Mouse (Mus musculus): ENCODE measurements at regions not wholly inside any gene's neighbourhood (a gene's known extent, or its start where the extent isn't known, plus 50 kb on each side); places are given as distances from the start of the nearest gene placed in this dataset.

DNA sequence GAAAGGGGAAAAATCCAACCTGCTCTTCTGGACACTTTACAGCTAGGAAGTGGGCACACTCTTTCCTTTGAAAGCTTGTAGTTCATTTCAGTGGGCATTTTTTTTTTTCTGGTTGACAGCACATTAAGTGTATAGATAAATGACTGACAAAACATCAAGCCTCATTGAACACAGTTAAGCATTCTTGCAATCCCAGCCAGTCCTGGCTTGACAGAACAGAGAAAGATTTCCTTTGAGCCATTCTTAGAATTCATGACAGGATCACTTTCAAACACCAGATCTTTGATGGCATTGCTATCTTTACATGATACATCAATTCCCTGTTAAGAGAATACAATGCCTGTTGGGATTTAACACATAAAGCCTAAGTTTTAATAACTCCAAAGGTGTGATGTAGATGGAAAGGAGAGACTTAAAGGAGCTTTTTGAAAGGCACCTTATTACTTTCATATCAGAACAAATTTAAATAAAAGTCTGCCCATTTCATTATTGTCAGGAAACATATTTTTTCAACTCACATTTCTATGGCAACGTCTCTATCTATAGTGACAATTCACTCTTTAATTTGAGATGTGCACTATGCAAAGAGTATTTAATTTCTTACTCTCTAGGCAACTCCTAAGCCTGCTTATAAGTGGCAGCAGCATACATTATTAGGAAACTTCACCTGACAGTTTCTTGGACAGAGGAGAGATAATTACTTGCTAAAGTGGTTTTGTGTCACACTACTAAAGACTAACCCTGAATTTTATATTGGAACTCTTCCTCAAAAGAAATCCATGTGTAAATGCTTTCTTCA, 183.4 kb upstream of the Ufl1 start:
- Histone ChIP-seq H3K4me3 (replicated peaks in 1 of 3; ENCODE audit: low read depth in 2 of 3, low read length in 2 of 3, poor library complexity in 1 of 3) (no peak overlapping the region), H3K4me2 (ENCODE audit: insufficient read depth, low read depth, poor library complexity, severe bottlenecking) (no peak overlapping the region), H3K36me3 (replicated peaks in 1 of 2; ENCODE audit: control insufficient read depth in 1 of 2, insufficient read depth in 1 of 2, low read length in 1 of 2) (no peaks in the 10 kb centered on the region), H3K4me1 (ENCODE audit: control insufficient read depth in 1 of 2, insufficient read depth in 2 of 2) (no peaks in the 10 kb centered on the region; a peak in 1 of 4 replicates), H3K9me3 (replicated peaks; ENCODE audit: low read length) (no peaks in the 10 kb centered on the region), H3K27me3 (replicated peaks) (no peaks in the 10 kb centered on the region), H3K9ac (ENCODE audit: insufficient read depth, low read depth) (no peak overlapping the region), H3K27ac (ENCODE audit: insufficient read depth, low read depth) (no peak overlapping the region), H3K79me2 (replicated peaks; ENCODE audit: control insufficient read depth, extremely low read depth, insufficient read depth, poor library complexity, severe bottlenecking) (no peaks in the 10 kb centered on the region)
- in situ Hi-C loops (cut with MboI; ENCODE audit: low pct_ligation_motif_present, low pct_unique_long_range_greater_than_20kb, low sequenced_read_pairs) = no loop called here
- no peak for DNase-seq (ENCODE audit: extremely low read depth)
- no peak for TF ChIP-seq USF2 (conservative IDR thresholded peaks at IDR 0.05; ENCODE audit: low read depth, low read length)
- TF ChIP-seq MYC (IDR thresholded peaks at IDR 0.05; ENCODE audit: low read depth, low read length) = no peak
- no peak for TF ChIP-seq KAT2A (IDR thresholded peaks at IDR 0.05; ENCODE audit: insufficient replicate concordance, low read length)
- TF ChIP-seq HCFC1 (IDR thresholded peaks at IDR 0.05; ENCODE audit: low read depth, low read length) = no peak
- TF ChIP-seq ZNF384 (IDR thresholded peaks at IDR 0.05; ENCODE audit: low read depth, low read length) = no peak
- TF ChIP-seq RCOR1 (conservative IDR thresholded peaks at IDR 0.05; ENCODE audit: low read depth, low read length) = no peak
- TF ChIP-seq MEF2A (IDR thresholded peaks at IDR 0.05; ENCODE audit: borderline replicate concordance, low read depth, low read length) = no peak
- TF ChIP-seq NRF1 (IDR thresholded peaks at IDR 0.05; ENCODE audit: low read depth, low read length) = no peak
- TF ChIP-seq JUND (conservative IDR thresholded peaks at IDR 0.05; ENCODE audit: low read depth, low read length) = no peak
- no peak for TF ChIP-seq MAZ (IDR thresholded peaks at IDR 0.05; ENCODE audit: low read depth, low read length)
- no peak for TF ChIP-seq MXI1 (IDR thresholded peaks at IDR 0.05; ENCODE audit: low read depth, low read length)
- TF ChIP-seq USF1 (IDR thresholded peaks at IDR 0.05; ENCODE audit: low read depth, low read length) = no peak
- no peak for TF ChIP-seq E2F4 (IDR thresholded peaks at IDR 0.05; ENCODE audit: insufficient replicate concordance, low read depth, low read length)
- TF ChIP-seq ETS1 (conservative IDR thresholded peaks at IDR 0.05; ENCODE audit: low read depth, low read length) = no peak
- dilution Hi-C loops (cut with MboI; ENCODE audit: extremely low pct_ligation_motif_present, extremely low pct_unique_long_range_greater_than_20kb, low sequenced_read_pairs) = no loop called here

DNA sequence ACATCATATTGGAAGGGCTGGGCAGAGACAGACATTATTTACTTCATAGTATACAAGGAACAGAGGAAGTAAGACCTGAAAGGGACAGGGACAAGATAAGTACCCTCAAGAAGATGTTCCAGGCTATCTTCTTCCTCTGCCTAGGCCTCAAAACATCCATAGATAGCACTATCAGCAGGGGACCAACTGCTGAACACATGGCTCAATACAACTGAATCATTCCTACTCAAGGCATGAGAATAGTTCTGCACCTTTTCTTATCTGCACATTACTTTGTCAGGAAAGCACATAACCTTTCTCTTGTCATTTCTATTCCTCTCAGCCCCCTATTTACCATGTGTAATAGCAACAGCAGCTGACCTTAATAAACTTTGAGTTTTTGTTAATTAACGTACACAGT, 182.4 kb upstream of the Ufl1 start:
- no peaks in the 10 kb centered on the region; a peak in 1 of 4 replicates for H3K4me1 ChIP-seq (ENCODE audit: control insufficient read depth in 1 of 2, insufficient read depth in 2 of 2)
- no peak for DNase-seq (ENCODE audit: extremely low read depth)
- in situ Hi-C loops (cut with MboI; ENCODE audit: low pct_ligation_motif_present, low pct_unique_long_range_greater_than_20kb, low sequenced_read_pairs) = no loop called here
- no peaks in the 10 kb centered on the region for H3K9me3 ChIP-seq (replicated peaks; ENCODE audit: low read length)
- dilution Hi-C loops (cut with MboI; ENCODE audit: extremely low pct_ligation_motif_present, extremely low pct_unique_long_range_greater_than_20kb, low sequenced_read_pairs) = no loop called here
- TF ChIP-seq MXI1 (IDR thresholded peaks at IDR 0.05; ENCODE audit: low read depth, low read length) (no peak), BHLHE40 (IDR thresholded peaks at IDR 0.05; ENCODE audit: low read depth, low read length) (no peak), TCF12 (IDR thresholded peaks at IDR 0.05; ENCODE audit: low read depth, low read length) (no peak), SIN3A (IDR thresholded peaks at IDR 0.05; ENCODE audit: low read length) (no peak), TBP (conservative IDR thresholded peaks at IDR 0.05; ENCODE audit: low read depth, low read length) (no peak), USF2 (conservative IDR thresholded peaks at IDR 0.05; ENCODE audit: low read depth, low read length) (no peak), CTCF (conservative IDR thresholded peaks at IDR 0.05 in 1 of 2, IDR thresholded peaks at IDR 0.05 in 1 of 2; ENCODE audit: low read depth in 2 of 2, low read length in 2 of 2) (no peak), IRF4 (IDR thresholded peaks at IDR 0.05; ENCODE audit: low read depth, low read length) (no peak), CHD1 (IDR thresholded peaks at IDR 0.05; ENCODE audit: low read depth, low read length) (no peak), JUND (conservative IDR thresholded peaks at IDR 0.05; ENCODE audit: low read depth, low read length) (no peak)
- no peak overlapping the region for H3K4me2 ChIP-seq (ENCODE audit: insufficient read depth, low read depth, poor library complexity, severe bottlenecking)
- H3K9ac ChIP-seq (ENCODE audit: insufficient read depth, low read depth) = no peak overlapping the region
- no peak overlapping the region for H3K27ac ChIP-seq (ENCODE audit: insufficient read depth, low read depth)
- H3K36me3 ChIP-seq (replicated peaks in 1 of 2; ENCODE audit: control insufficient read depth in 1 of 2, insufficient read depth in 1 of 2, low read length in 1 of 2) = no peaks in the 10 kb centered on the region
- H3K79me2 ChIP-seq (replicated peaks; ENCODE audit: control insufficient read depth, extremely low read depth, insufficient read depth, poor library complexity, severe bottlenecking) = no peaks in the 10 kb centered on the region
- no peaks in the 10 kb centered on the region for H3K27me3 ChIP-seq (replicated peaks)
- H3K4me3 ChIP-seq (replicated peaks in 1 of 3; ENCODE audit: low read depth in 2 of 3, low read length in 2 of 3, poor library complexity in 1 of 3) = no peak overlapping the region

Data from CH12.LX (cell line).